Mouse (Mus musculus) heart, embryonic 11.5 days (tissue): ENCODE measurements around the gene Frmd6. TPM values are rescaled to one million over a fixed set of nuclear protein-coding genes. Genes with fewer than 3 reads are reported as not detected.
A peak's percentile ranks its signal among the peaks of the same experiment; 100 is the strongest.

Experiments used
- ATAC-seq: fragments of 200-750 bp; cut with Nextera tagmentation; replicated peaks from 2 replicates; pipeline ENCODE4 v1.8.0; 2017; ENCODE audit warnings: moderate library complexity; ENCODE audit not compliant: insufficient number of reproducible peaks, low FRiP score, low TSS enrichment
- H3K27ac ChIP-seq: fragments of 300-500 bp; sonication (generic); 2 replicates; pipeline ENCODE4 v1.5.1; 2014; ENCODE audit warnings: mild to moderate bottlenecking, low read depth, low read length
- H3K27me3 ChIP-seq: fragments of 300-500 bp; sonication (generic); 2 replicates; pipeline ENCODE4 v1.6.1; 2014; ENCODE audit warnings: mild to moderate bottlenecking, low read length, mixed read lengths; ENCODE audit not compliant: control insufficient read depth, insufficient read depth
- H3K36me3 ChIP-seq: fragments of 300-500 bp; sonication (generic); 2 replicates; pipeline ENCODE4 v1.6.1; 2014; ENCODE audit warnings: mild to moderate bottlenecking, low read length, moderate library complexity, mixed read lengths; ENCODE audit not compliant: control insufficient read depth, insufficient read depth
- H3K4me1 ChIP-seq: fragments of 300-500 bp; sonication (generic); 2 replicates; pipeline ENCODE4 v1.6.1; 2014; ENCODE audit warnings: low read length; ENCODE audit not compliant: control insufficient read depth, insufficient read depth
- H3K4me2 ChIP-seq: fragments of 300-500 bp; sonication (generic); 2 replicates; pipeline ENCODE4 v1.6.1; 2014; ENCODE audit warnings: mild to moderate bottlenecking, moderate library complexity
- H3K4me3 ChIP-seq: fragments of 300-500 bp; sonication (generic); 2 replicates; pipeline ENCODE4 v1.5.1; 2014; ENCODE audit warnings: low read depth, low read length
- H3K9ac ChIP-seq: fragments of 300-500 bp; sonication (generic); 2 replicates; pipeline ENCODE4 v1.6.1; 2014; ENCODE audit warnings: mild to moderate bottlenecking, low read depth, low read length, moderate library complexity
- H3K9me3 ChIP-seq: fragments of 300-500 bp; sonication (generic); replicated peaks from 2 replicates; pipeline ENCODE4 v1.6.1; 2016; ENCODE audit warnings: low read length; ENCODE audit not compliant: control insufficient read depth
- WGBS: fragments of 180-500 bp; shearing (Covaris S2); extraction: QIAGEN DNeasy Blood & Tissue Kit; methylation state at CpG from one replicate; pipeline ENCODE4 v1.1.7; 2014; ENCODE audit not compliant: insufficient replicate concordance; 5-methylcytosine and 5-hydroxymethylcytosine counted together
- polyA plus RNA-seq: library from polyadenylated mRNA; unstranded; fragments of >200 nt; fragmentation: Nextera tagmentation; extraction: Ambion mirVana; gene quantifications from 2 replicates; pipeline ENCODE4 v1.2.1, GENCODE M21; 2014

The Frmd6 gene
- polyA plus RNA-seq, 1 experiment from 2014 or later: 18.7 TPM

GRCm38 (mm10) chr12:70851342-70851960 is 26.1 kb downstream of the Frmd6 start:
- Histone ChIP-seq H3K9ac (no peak overlapping the region), H3K27me3 (no peaks in the 10 kb centered on the region), H3K4me2 (no peak overlapping the region), H3K27ac (no peak overlapping the region), H3K4me1 (peaks cover 25% of the 10 kb centered on the region), H3K4me3 (no peak overlapping the region), H3K9me3 (no peaks in the 10 kb centered on the region), H3K36me3 (no peaks in the 10 kb centered on the region)
- 58% methylated on average over 7 of the region's 7 CpGs for WGBS
- ATAC-seq: no peak

- Histone ChIP-seq H3K27me3 (no peaks in the 10 kb centered on the region), H3K4me1 (peaks cover 30% of the 10 kb centered on the region), H3K9ac (no peak overlapping the region), H3K36me3 (no peaks in the 10 kb centered on the region), H3K9me3 (no peaks in the 10 kb centered on the region), H3K27ac (peak overlapping the region; percentile 68; the same call in 1 of the 2 replicates), H3K4me3 (no peak overlapping the region), H3K4me2 (no peak overlapping the region; the same call in 1 of the 2 replicates)
- 44% methylated on average over 6 of the region's 6 CpGs for WGBS
- no peak for ATAC-seq
Measured at GRCm38 (mm10) chr12:70853026-70853425, 27.7 kb downstream of the Frmd6 start.

- H3K36me3 ChIP-seq: no peaks in the 10 kb centered on the region
- no peak overlapping the region for H3K9ac ChIP-seq
- 76% methylated on average over 6 of the region's 6 CpGs for WGBS
- H3K4me1 ChIP-seq: peaks cover 17% of the 10 kb centered on the region
- no peaks in the 10 kb centered on the region for H3K27me3 ChIP-seq
- no peak overlapping the region for H3K4me3 ChIP-seq
- no peak overlapping the region for H3K27ac ChIP-seq
- H3K9me3 ChIP-seq: no peaks in the 10 kb centered on the region
- no peak overlapping the region for H3K4me2 ChIP-seq
- no peak for ATAC-seq
Measured at GRCm38 (mm10) chr12:70855678-70856077, 30.4 kb downstream of the Frmd6 start.

- no peak overlapping the region for H3K27ac ChIP-seq
- H3K9me3 ChIP-seq: no peaks in the 10 kb centered on the region
- no peak overlapping the region for H3K4me3 ChIP-seq
- H3K27me3 ChIP-seq: no peaks in the 10 kb centered on the region
- no peak overlapping the region for H3K9ac ChIP-seq
- peaks cover 17% of the 10 kb centered on the region for H3K4me1 ChIP-seq
- WGBS: 85% methylated on average over 4 of the region's 4 CpGs
- H3K36me3 ChIP-seq: no peaks in the 10 kb centered on the region
- H3K4me2 ChIP-seq: no peak overlapping the region
- no peak for ATAC-seq
Measured at GRCm38 (mm10) chr12:70856776-70857175, 31.5 kb downstream of the Frmd6 start.

- no peaks in the 10 kb centered on the region for H3K36me3 ChIP-seq
- H3K27me3 ChIP-seq: no peaks in the 10 kb centered on the region
- H3K4me1 ChIP-seq: peaks cover 6% of the 10 kb centered on the region; the same call in 1 of the 2 replicates
- WGBS: 72% methylated on average over 7 of the region's 7 CpGs
- no peak overlapping the region for H3K4me3 ChIP-seq
- no peak for ATAC-seq
- H3K9me3 ChIP-seq: no peaks in the 10 kb centered on the region
- no peak overlapping the region for H3K27ac ChIP-seq
- no peak overlapping the region for H3K9ac ChIP-seq
- H3K4me2 ChIP-seq: no peak overlapping the region
Measured at GRCm38 (mm10) chr12:70863281-70863680, 38.0 kb downstream of the Frmd6 start.

GRCm38 (mm10) chr12:70867780-70868179 is 42.5 kb downstream of the Frmd6 start:
- H3K4me3 ChIP-seq: no peak overlapping the region
- H3K27ac ChIP-seq: 0 out of 2 replicates have a peak overlapping the region, but pooled peaks have one; percentile 22
- H3K9me3 ChIP-seq: no peaks in the 10 kb centered on the region
- H3K9ac ChIP-seq: no peak overlapping the region
- H3K4me2 ChIP-seq: no peak overlapping the region
- 68% methylated on average over 3 of the region's 3 CpGs for WGBS
- H3K4me1 ChIP-seq: peaks cover 11% of the 10 kb centered on the region
- no peaks in the 10 kb centered on the region for H3K27me3 ChIP-seq
- ATAC-seq: no peak
- H3K36me3 ChIP-seq: no peaks in the 10 kb centered on the region

GRCm38 (mm10) chr12:70868190-70868987 is 43.1 kb downstream of the Frmd6 start:
- WGBS: 57% methylated on average over 7 of the region's 7 CpGs
- Histone ChIP-seq H3K9ac (no peak overlapping the region), H3K9me3 (no peaks in the 10 kb centered on the region), H3K4me3 (no peak overlapping the region), H3K4me1 (peaks cover 11% of the 10 kb centered on the region), H3K27ac (0 out of 2 replicates have a peak overlapping the region, but pooled peaks have one; percentile 22), H3K27me3 (no peaks in the 10 kb centered on the region), H3K4me2 (no peak overlapping the region), H3K36me3 (no peaks in the 10 kb centered on the region)
- no peak for ATAC-seq

- Histone ChIP-seq H3K27me3 (no peaks in the 10 kb centered on the region), H3K27ac (no peak overlapping the region), H3K36me3 (no peaks in the 10 kb centered on the region), H3K9ac (no peak overlapping the region), H3K4me3 (no peak overlapping the region), H3K4me1 (peaks cover 11% of the 10 kb centered on the region), H3K9me3 (no peaks in the 10 kb centered on the region), H3K4me2 (no peak overlapping the region)
- ATAC-seq: no peak
- WGBS: 70% methylated on average over 9 of the region's 9 CpGs
Measured at GRCm38 (mm10) chr12:70868988-70869291, 43.6 kb downstream of the Frmd6 start.
